In the genomic region with DNA sequence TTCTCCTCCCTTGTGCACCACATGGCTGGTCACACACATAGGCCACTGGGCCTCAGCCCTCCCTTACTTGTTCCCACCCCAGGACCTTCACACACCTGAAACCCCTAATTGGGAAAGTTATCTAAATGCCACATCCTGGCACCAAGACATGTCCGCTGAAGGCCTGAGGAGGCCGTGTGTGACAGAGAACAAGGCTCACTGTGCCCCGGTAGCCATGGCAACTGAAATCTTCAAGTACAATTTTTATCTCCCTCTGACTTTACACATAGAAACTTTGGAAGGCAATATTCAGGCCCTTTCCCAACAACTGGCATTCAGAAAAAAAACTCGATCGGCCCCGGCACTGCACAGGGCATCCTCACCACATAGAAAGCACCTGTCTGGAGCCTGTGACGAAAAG, we compare ENCODE assay signal across 18 mouse cellular contexts.
DNase-seq lines count a peak whose midpoint lies in the region; ATAC-seq and TF ChIP-seq lines count a peak whose summit lies in the region.
"Had no signal": no experiment of that assay in that cellular context is flagged by ENCODE, and none has a peak within 500 bp of the region (broad histone marks: within the 10 kb centered on the region; RNA-seq: fewer than 3 reads in every experiment).

No protein-coding gene starts in this region.

- no peaks in the 10 kb centered on the region for H3K36me3 ChIP-seq in hindbrain, embryonic 10.5 days
- no peaks in the 10 kb centered on the region for H3K36me3 ChIP-seq in hindbrain, embryonic 11.5 days (ENCODE audit: control insufficient read depth, insufficient read depth, low read length)
- no peaks in the 10 kb centered on the region for H3K36me3 ChIP-seq in stomach, embryonic 16.5 days (ENCODE audit: control insufficient read depth, insufficient read depth, low read length)
- H3K36me3 ChIP-seq in stomach, postnatal 0 days (ENCODE audit: control insufficient read depth, insufficient read depth, low read length), result no peaks in the 10 kb centered on the region
- H3K36me3 ChIP-seq in forebrain, postnatal 0 days (ENCODE audit: insufficient read depth), result no peaks in the 10 kb centered on the region
- H3K36me3 ChIP-seq: heart, embryonic 15.5 days; hindbrain, embryonic 15.5 days; limb, embryonic 12.5 days had no signal

- peak overlapping the region; percentile 66 for H3K27ac ChIP-seq in hindbrain, embryonic 10.5 days
- H3K27ac ChIP-seq in hindbrain, embryonic 11.5 days (ENCODE audit: low read depth, low read length), result no peak overlapping the region
- H3K27ac ChIP-seq in stomach, embryonic 16.5 days (ENCODE audit: low read length), result 0 out of 2 replicates have a peak overlapping the region, but pooled peaks have one; percentile 15
- H3K27ac ChIP-seq in stomach, postnatal 0 days (replicated peaks), result no peak overlapping the region
- peak overlapping the region; percentile 6; the same call in 1 of the 2 replicates for H3K27ac ChIP-seq in forebrain, postnatal 0 days (ENCODE audit: low read depth, low read length)
- H3K27ac ChIP-seq: hindbrain, embryonic 15.5 days had no signal

- no peak overlapping the region for H3K9ac ChIP-seq in hindbrain, embryonic 11.5 days (ENCODE audit: low read depth, low read length)
- H3K9ac ChIP-seq in stomach, embryonic 16.5 days (ENCODE audit: low read length), result no peak overlapping the region
- no peak overlapping the region for H3K9ac ChIP-seq in stomach, postnatal 0 days (ENCODE audit: low read length)
- H3K9ac ChIP-seq in forebrain, postnatal 0 days, result peak overlapping the region; percentile 18; the same call in 1 of the 2 replicates
- H3K9ac ChIP-seq: heart, embryonic 15.5 days; hindbrain, embryonic 15.5 days; limb, embryonic 12.5 days had no signal

- H3K4me1 ChIP-seq in hindbrain, embryonic 10.5 days (replicated peaks), result peaks cover 76% of the 10 kb centered on the region
- H3K4me1 ChIP-seq in hindbrain, embryonic 11.5 days (replicated peaks; ENCODE audit: control insufficient read depth, insufficient read depth, low read length), result peaks cover 7% of the 10 kb centered on the region; the same call in 1 of the 2 replicates
- peaks cover 35% of the 10 kb centered on the region for H3K4me1 ChIP-seq in stomach, embryonic 16.5 days (ENCODE audit: control insufficient read depth, insufficient read depth, low read length)
- H3K4me1 ChIP-seq in stomach, postnatal 0 days (replicated peaks; ENCODE audit: control insufficient read depth, insufficient read depth), result peaks cover 5% of the 10 kb centered on the region; the same call in 1 of the 2 replicates
- H3K4me1 ChIP-seq in forebrain, postnatal 0 days (ENCODE audit: insufficient read depth), result peaks cover 16% of the 10 kb centered on the region

- DNase-seq in hindbrain, embryonic 10.5 days (ENCODE audit: low spot score), result no peak
- no peak for DNase-seq in hindbrain, embryonic 11.5 days (ENCODE audit: low spot score)
- no peak for DNase-seq in stomach, postnatal 0 days (ENCODE audit: low spot score)
- DNase-seq in forebrain, postnatal 0 days, result peak; percentile 55
- DNase-seq in cerebellum, adult 11-12 months, result no peak
- DNase-seq in adrenal gland, postnatal 36 days, result no peak
- DNase-seq in spleen, postnatal 36 days (ENCODE audit: low spot score in 2 of 2), result no peak
- DNase-seq: B cell, adult 2 months; cerebellum, postnatal 25 days; kidney, adult 18-20 months; kidney, postnatal 36 days had no signal

- TF ChIP-seq EP300 in stomach, postnatal 0 days (optimal IDR thresholded peaks at IDR 0.05), result no peak

- no peak overlapping the region for H3K4me2 ChIP-seq in hindbrain, embryonic 11.5 days (replicated peaks; ENCODE audit: low read depth, low read length)
- H3K4me2 ChIP-seq in stomach, embryonic 16.5 days (ENCODE audit: low read depth, low read length), result no peak overlapping the region
- no peak overlapping the region for H3K4me2 ChIP-seq in stomach, postnatal 0 days (replicated peaks; ENCODE audit: low read depth)
- H3K4me2 ChIP-seq in forebrain, postnatal 0 days (ENCODE audit: low read depth), result no peak overlapping the region
- H3K4me2 ChIP-seq: heart, embryonic 15.5 days; hindbrain, embryonic 15.5 days; limb, embryonic 12.5 days had no signal

- no peak for TF ChIP-seq CTCF in stomach, postnatal 0 days (IDR thresholded peaks at IDR 0.05; ENCODE audit: low read depth)
- TF ChIP-seq CTCF in forebrain, postnatal 0 days (IDR thresholded peaks at IDR 0.05; ENCODE audit: low read depth), result no peak

- no peak overlapping the region for H3K4me3 ChIP-seq in hindbrain, embryonic 10.5 days
- no peak overlapping the region for H3K4me3 ChIP-seq in hindbrain, embryonic 11.5 days (ENCODE audit: low read depth, low read length)
- H3K4me3 ChIP-seq in stomach, embryonic 16.5 days (replicated peaks; ENCODE audit: low read length), result no peak overlapping the region
- no peak overlapping the region for H3K4me3 ChIP-seq in stomach, postnatal 0 days (ENCODE audit: low read depth, low read length)
- no peak overlapping the region for H3K4me3 ChIP-seq in forebrain, postnatal 0 days (ENCODE audit: low read depth, low read length)
- H3K4me3 ChIP-seq: erythroblast, embryonic 14.5 days; heart, embryonic 15.5 days; hindbrain, embryonic 15.5 days; limb, embryonic 12.5 days; myocyte had no signal

- WGBS in hindbrain, embryonic 10.5 days, result 86% methylated on average over 7 of the region's 7 CpGs
- 85% methylated on average over 7 of the region's 7 CpGs for WGBS in hindbrain, embryonic 11.5 days
- WGBS in stomach, embryonic 16.5 days, result 81% methylated on average over 7 of the region's 7 CpGs
- WGBS in stomach, postnatal 0 days, result 90% methylated on average over 7 of the region's 7 CpGs
- 61% methylated on average over 7 of the region's 7 CpGs for WGBS in forebrain, postnatal 0 days

- H3K9me3 ChIP-seq in hindbrain, embryonic 10.5 days, result no peaks in the 10 kb centered on the region
- no peaks in the 10 kb centered on the region for H3K9me3 ChIP-seq in hindbrain, embryonic 11.5 days (ENCODE audit: control insufficient read depth, low read length)
- H3K9me3 ChIP-seq in stomach, embryonic 16.5 days (replicated peaks; ENCODE audit: control insufficient read depth, low read length), result no peaks in the 10 kb centered on the region
- no peaks in the 10 kb centered on the region for H3K9me3 ChIP-seq in stomach, postnatal 0 days (ENCODE audit: control insufficient read depth, low read length)
- H3K9me3 ChIP-seq in forebrain, postnatal 0 days (ENCODE audit: low read length), result no peaks in the 10 kb centered on the region
- H3K9me3 ChIP-seq: heart, embryonic 15.5 days; hindbrain, embryonic 15.5 days; limb, embryonic 12.5 days had no signal

- no peak for ATAC-seq in hindbrain, embryonic 11.5 days (ENCODE audit: low FRiP score)
- no peak for ATAC-seq in stomach, embryonic 16.5 days (ENCODE audit: insufficient read depth, low FRiP score)
- ATAC-seq in stomach, postnatal 0 days (ENCODE audit: low FRiP score, low TSS enrichment), result no peak
- ATAC-seq in forebrain, postnatal 0 days, result no peak
- ATAC-seq: Patski had no signal

- H3K27me3 ChIP-seq in hindbrain, embryonic 10.5 days (ENCODE audit: insufficient read depth, poor library complexity, severe bottlenecking), result no peaks in the 10 kb centered on the region
- no peaks in the 10 kb centered on the region; the same call in 1 of the 2 replicates for H3K27me3 ChIP-seq in hindbrain, embryonic 11.5 days (ENCODE audit: control insufficient read depth, insufficient read depth, low read length)
- no peaks in the 10 kb centered on the region for H3K27me3 ChIP-seq in stomach, embryonic 16.5 days (ENCODE audit: control insufficient read depth, insufficient read depth, low read length)
- no peaks in the 10 kb centered on the region for H3K27me3 ChIP-seq in stomach, postnatal 0 days (ENCODE audit: control insufficient read depth, insufficient read depth, low read length)
- H3K27me3 ChIP-seq in forebrain, postnatal 0 days (ENCODE audit: insufficient read depth, low read length), result no peaks in the 10 kb centered on the region
- H3K27me3 ChIP-seq: heart, embryonic 15.5 days; hindbrain, embryonic 15.5 days; limb, embryonic 12.5 days; Patski had no signal

Comparison
In these comparisons a context has a peak if more than half of its experiments do, and no peak if none do; other contexts are left out.
1. H3K27ac ChIP-seq: peak in hindbrain, embryonic 10.5 days (single experiment), stomach, embryonic 16.5 days (single experiment) and forebrain, postnatal 0 days (single experiment); none in hindbrain, embryonic 11.5 days (single experiment) and stomach, postnatal 0 days (single experiment).